Mouse (Mus musculus) embryo, embryonic 11 days (tissue): ENCODE results near the gene Washc1.
"Not testable (repeated sequence)": the region's sequence is repeated elsewhere in the genome, so short reads cannot be mapped to it uniquely, and the experiment has no call there.

Source experiments
- DNase-seq: peaks from one replicate; pipeline ENCODE4 v3.0.0-alpha.2; 2015

Washc1 gene

GRCm38 (mm10) chr17:66111402-66111959, at the start of gene Washc1:
TSS of gene Washc1 (plus strand) at chr17:66111545.
- DNase-seq, result peak; percentile 97

GRCm38 (mm10) chr17:66065115-66065514, 46.2 kb upstream of the Washc1 start:
- no peak for DNase-seq

- DNase-seq, result not testable (repeated sequence)
These were observed 42.3 kb upstream of the Washc1 start for GRCm38 (mm10) chr17:66069036-66069435.

- no peak for DNase-seq
These were observed 37.4 kb upstream of the Washc1 start for GRCm38 (mm10) chr17:66073971-66074370.

GRCm38 (mm10) chr17:66075827-66076173, 35.5 kb upstream of the Washc1 start:
- DNase-seq, result peak; percentile 36

GRCm38 (mm10) chr17:66076174-66076927, 35.0 kb upstream of the Washc1 start:
- peak; percentile 54 for DNase-seq

GRCm38 (mm10) chr17:66076934-66077333, 34.4 kb upstream of the Washc1 start, which contains the start of gene Ankrd12:
TSS of gene Ankrd12 (minus strand) at chr17:66077089.
- DNase-seq, result peak; percentile 96

GRCm38 (mm10) chr17:66077437-66077850, 33.9 kb upstream of the Washc1 start:
- peak; percentile 54 for DNase-seq

- DNase-seq, result no peak
These were observed 26.9 kb upstream of the Washc1 start for GRCm38 (mm10) chr17:66084486-66084885.

- DNase-seq, result no peak
These were observed 26.3 kb upstream of the Washc1 start for GRCm38 (mm10) chr17:66085038-66085437.

GRCm38 (mm10) chr17:66090251-66090650, 21.1 kb upstream of the Washc1 start:
- DNase-seq, result no peak

GRCm38 (mm10) chr17:66091392-66091791, 20.0 kb upstream of the Washc1 start:
- no peak for DNase-seq

- DNase-seq, result no peak
These were observed 19.3 kb upstream of the Washc1 start for GRCm38 (mm10) chr17:66092065-66092464.

GRCm38 (mm10) chr17:66092664-66093063, 18.7 kb upstream of the Washc1 start:
- DNase-seq, result no peak

- DNase-seq, result no peak
These were observed 10.6 kb upstream of the Washc1 start for GRCm38 (mm10) chr17:66100566-66101379.

- DNase-seq, result peak; percentile 100
These were observed 9.7 kb upstream of the Washc1 start, which contains the start of gene Ndufv2 for GRCm38 (mm10) chr17:66101380-66102330. TSS of gene Ndufv2 (minus strand) at chr17:66101559.

GRCm38 (mm10) chr17:66104076-66104475, 7.3 kb upstream of the Washc1 start:
- DNase-seq, result no peak

GRCm38 (mm10) chr17:66106601-66107267, 4.6 kb upstream of the Washc1 start:
- peak; percentile 89 for DNase-seq

GRCm38 (mm10) chr17:66107466-66107865, 3.9 kb upstream of the Washc1 start:
- DNase-seq, result no peak

GRCm38 (mm10) chr17:66108198-66108597, 3.1 kb upstream of the Washc1 start:
- DNase-seq, result no peak

- DNase-seq, result no peak
These were observed 599 bp upstream of the Washc1 start for GRCm38 (mm10) chr17:66110746-66111145.

- no peak for DNase-seq
These were observed 821 bp downstream of the Washc1 start for GRCm38 (mm10) chr17:66112166-66112565.
